Mouse (Mus musculus): ENCODE results near the gene Nufip1.

GRCm38 (mm10) chr14:76177230-76177629 lies 66.5 kb downstream of the Nufip1 start:
- TF ChIP-seq POLR2A (IDR thresholded peaks at IDR 0.05; ENCODE audit: borderline replicate concordance, extremely low read depth, low read depth, low read length) (no peak), CTCF (IDR thresholded peaks at IDR 0.05; ENCODE audit: insufficient read depth, low read length) (no peak)
